Comparison of ENCODE assay signal across 10 mouse cellular contexts in the genomic region with DNA sequence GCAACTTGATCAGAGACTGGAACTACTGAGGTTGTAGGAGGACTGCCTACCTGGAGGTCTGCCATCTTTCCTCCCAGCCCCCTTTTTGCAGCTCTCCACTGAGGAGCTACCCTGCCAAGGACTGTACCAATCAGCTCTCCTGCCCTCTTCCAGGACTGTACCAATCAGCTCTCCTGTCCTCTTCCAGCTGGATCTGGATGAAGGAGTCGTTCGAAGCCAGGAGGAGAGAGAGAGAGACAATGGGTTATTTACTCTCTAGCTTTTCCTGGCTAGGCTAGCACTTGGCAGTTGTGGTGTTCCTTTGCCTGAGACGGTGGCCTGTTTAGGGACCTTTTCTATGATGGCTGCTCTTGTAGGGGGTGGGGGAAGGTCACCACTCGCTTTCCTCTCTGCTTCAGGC. TPM values are rescaled to one million over a fixed set of nuclear protein-coding genes. Genes with fewer than 3 reads are reported as not detected.
DNase-seq lines count a peak whose midpoint lies in the region; ATAC-seq lines count a peak whose summit lies in the region.
"Had no signal": no experiment of that assay in that cellular context is flagged by ENCODE, and none has a peak within 500 bp of the region (broad histone marks: within the 10 kb centered on the region; RNA-seq: fewer than 3 reads in every experiment).

No protein-coding gene starts in this region.

- no peaks in the 10 kb centered on the region for H3K36me3 ChIP-seq in forebrain, embryonic 13.5 days (ENCODE audit: poor library complexity, severe bottlenecking)
- H3K36me3 ChIP-seq in forebrain, embryonic 10.5 days (replicated peaks), result no peaks in the 10 kb centered on the region
- no peaks in the 10 kb centered on the region for H3K36me3 ChIP-seq in midbrain, embryonic 13.5 days
- no peaks in the 10 kb centered on the region for H3K36me3 ChIP-seq in midbrain, embryonic 11.5 days (ENCODE audit: control insufficient read depth, insufficient read depth, low read length)
- H3K36me3 ChIP-seq: embryonic facial prominence, embryonic 15.5 days had no signal

- H3K4me3 ChIP-seq in forebrain, embryonic 13.5 days, result no peak overlapping the region
- no peak overlapping the region for H3K4me3 ChIP-seq in forebrain, embryonic 10.5 days
- H3K4me3 ChIP-seq in midbrain, embryonic 13.5 days (replicated peaks), result no peak overlapping the region
- H3K4me3 ChIP-seq in midbrain, embryonic 11.5 days (ENCODE audit: low read depth, low read length), result no peak overlapping the region
- H3K4me3 ChIP-seq: embryonic facial prominence, embryonic 15.5 days; megakaryocyte, embryonic 14.5 days had no signal

- 59% methylated on average over 4 of the region's 4 CpGs for WGBS in forebrain, embryonic 13.5 days
- WGBS in forebrain, embryonic 10.5 days, result 67% methylated on average over 4 of the region's 4 CpGs
- WGBS in midbrain, embryonic 13.5 days, result 65% methylated on average over 4 of the region's 4 CpGs
- WGBS in midbrain, embryonic 11.5 days, result 69% methylated on average over 4 of the region's 4 CpGs

- no peak overlapping the region for H3K9ac ChIP-seq in forebrain, embryonic 13.5 days
- H3K9ac ChIP-seq in midbrain, embryonic 13.5 days (replicated peaks), result no peak overlapping the region
- no peak overlapping the region for H3K9ac ChIP-seq in midbrain, embryonic 11.5 days (ENCODE audit: low read length)
- H3K9ac ChIP-seq: embryonic facial prominence, embryonic 15.5 days had no signal

- H3K9me3 ChIP-seq in forebrain, embryonic 13.5 days (replicated peaks), result no peaks in the 10 kb centered on the region
- H3K9me3 ChIP-seq in forebrain, embryonic 10.5 days, result no peaks in the 10 kb centered on the region
- H3K9me3 ChIP-seq in midbrain, embryonic 13.5 days, result no peaks in the 10 kb centered on the region
- no peaks in the 10 kb centered on the region for H3K9me3 ChIP-seq in midbrain, embryonic 11.5 days (ENCODE audit: control insufficient read depth, low read length)
- H3K9me3 ChIP-seq: embryonic facial prominence, embryonic 15.5 days had no signal

- no peak for DNase-seq in forebrain, embryonic 10.5 days (ENCODE audit: extremely low spot score, low spot score)
- DNase-seq in midbrain, embryonic 11.5 days (ENCODE audit: low spot score, missing footprints), result no peak
- DNase-seq in layer of hippocampus, postnatal 10 days (ENCODE audit: low spot score in 2 of 2), result peak; percentile 55 to 64
- peak; percentile 12 for DNase-seq in right cerebral cortex, postnatal 25 days
- no peak for DNase-seq in spleen, postnatal 14 days (ENCODE audit: low spot score in 2 of 2)
- no peak for DNase-seq in thymus, postnatal 10 days (ENCODE audit: low spot score in 2 of 2)

- H3K27ac ChIP-seq in forebrain, embryonic 13.5 days, result no peak overlapping the region
- H3K27ac ChIP-seq in forebrain, embryonic 10.5 days, result no peak overlapping the region
- no peak overlapping the region for H3K27ac ChIP-seq in midbrain, embryonic 13.5 days
- H3K27ac ChIP-seq in midbrain, embryonic 11.5 days (ENCODE audit: low read depth, low read length), result no peak overlapping the region
- H3K27ac ChIP-seq: embryonic facial prominence, embryonic 15.5 days had no signal

- no peak overlapping the region for H3K4me2 ChIP-seq in forebrain, embryonic 13.5 days
- no peak overlapping the region for H3K4me2 ChIP-seq in midbrain, embryonic 13.5 days (replicated peaks)
- no peak overlapping the region for H3K4me2 ChIP-seq in midbrain, embryonic 11.5 days
- H3K4me2 ChIP-seq: embryonic facial prominence, embryonic 15.5 days had no signal

- H3K27me3 ChIP-seq in forebrain, embryonic 13.5 days, result no peaks in the 10 kb centered on the region
- no peaks in the 10 kb centered on the region for H3K27me3 ChIP-seq in forebrain, embryonic 10.5 days (ENCODE audit: poor library complexity, severe bottlenecking)
- H3K27me3 ChIP-seq in midbrain, embryonic 13.5 days, result no peaks in the 10 kb centered on the region
- no peaks in the 10 kb centered on the region for H3K27me3 ChIP-seq in midbrain, embryonic 11.5 days (ENCODE audit: control insufficient read depth, insufficient read depth, low read length)
- H3K27me3 ChIP-seq: embryonic facial prominence, embryonic 15.5 days; megakaryocyte, embryonic 14.5 days had no signal

- ATAC-seq in forebrain, embryonic 13.5 days, result peak; percentile 87
- ATAC-seq in midbrain, embryonic 13.5 days, result peak; percentile 30; the same call in 1 of the 2 replicates
- no peak for ATAC-seq in midbrain, embryonic 11.5 days (ENCODE audit: low FRiP score)

- peaks cover 6% of the 10 kb centered on the region; the same call in 1 of the 2 replicates for H3K4me1 ChIP-seq in forebrain, embryonic 13.5 days
- H3K4me1 ChIP-seq in forebrain, embryonic 10.5 days, result no peaks in the 10 kb centered on the region
- no peaks in the 10 kb centered on the region for H3K4me1 ChIP-seq in midbrain, embryonic 13.5 days (replicated peaks)
- no peaks in the 10 kb centered on the region for H3K4me1 ChIP-seq in midbrain, embryonic 11.5 days (ENCODE audit: control insufficient read depth, insufficient read depth, low read length)
- H3K4me1 ChIP-seq: embryonic facial prominence, embryonic 15.5 days; megakaryocyte, embryonic 14.5 days had no signal

RNA-seq across cellular contexts. Expression of gene Stox2, which starts 14.9 kb away (rescaled TPM):
- polyA plus RNA-seq in forebrain, embryonic 13.5 days (2015; fragmentation: Nextera tagmentation; extraction: Ambion mirVana), result 46.7 and 47.0 TPM in 2 replicates
- 20.0 and 25.1 TPM in 2 replicates for polyA plus RNA-seq in forebrain, embryonic 10.5 days (2016; fragmentation: Nextera tagmentation; extraction: Ambion mirVana)
- polyA plus RNA-seq in midbrain, embryonic 13.5 days (2015; fragmentation: Nextera tagmentation; extraction: Ambion mirVana), result 45.9 and 46.1 TPM in 2 replicates
- 30.3 and 34.3 TPM in 2 replicates for polyA plus RNA-seq in midbrain, embryonic 11.5 days (2014; fragmentation: Nextera tagmentation; extraction: Ambion mirVana)
- total RNA-seq in layer of hippocampus, postnatal 10 days (2021), result 10 to 100 TPM; 88.8 to 94.2 TPM

Comparison
In these comparisons a context has a peak if more than half of its experiments do, and no peak if none do; other contexts are left out.
1. DNase-seq: peak in layer of hippocampus, postnatal 10 days (2 of 2) and right cerebral cortex, postnatal 25 days (single experiment); none in forebrain, embryonic 10.5 days (single experiment), midbrain, embryonic 11.5 days (single experiment), spleen, postnatal 14 days (0 of 2) and thymus, postnatal 10 days (0 of 2).